Comparison of ENCODE assay signal across 19 mouse cellular contexts in genomic region chr19:5767271-5767670, GRCm38 (mm10).
"Had no signal": no experiment of that assay in that cellular context is flagged by ENCODE, and none has a peak within 500 bp of the region (broad histone marks: within the 10 kb centered on the region; RNA-seq: fewer than 3 reads in every experiment).

No protein-coding gene starts in this region.

- H3K9ac ChIP-seq: intestine, embryonic 15.5 days; limb, embryonic 15.5 days; liver, embryonic 14.5 days; liver, postnatal 0 days; lung, embryonic 14.5 days; midbrain, embryonic 12.5 days; midbrain, embryonic 15.5 days; neural tube, embryonic 12.5 days; neural tube, embryonic 15.5 days had no signal

- H3K27me3 ChIP-seq: intestine, embryonic 15.5 days; limb, embryonic 15.5 days; midbrain, embryonic 12.5 days; midbrain, embryonic 15.5 days; neural tube, embryonic 12.5 days; neural tube, embryonic 15.5 days had no signal

- H3K4me2 ChIP-seq: intestine, embryonic 15.5 days; limb, embryonic 15.5 days; liver, embryonic 11.5 days; lung, embryonic 14.5 days; midbrain, embryonic 12.5 days; midbrain, embryonic 15.5 days; neural tube, embryonic 12.5 days; neural tube, embryonic 15.5 days had no signal

- H3K4me3 ChIP-seq: intestine, embryonic 15.5 days; limb, embryonic 15.5 days; midbrain, embryonic 12.5 days; midbrain, embryonic 15.5 days; neural tube, embryonic 12.5 days; neural tube, embryonic 15.5 days had no signal

- DNase-seq: liver, postnatal 0 days; lung, embryonic 14.5 days; right cerebral cortex, adult 18-20 months; right cerebral cortex, postnatal 14 days; right cerebral cortex, postnatal 4 days; thymus, adult 2 months; thymus, postnatal 14 days; thymus, postnatal 4 days had no signal

- H3K9me3 ChIP-seq: intestine, embryonic 15.5 days; limb, embryonic 15.5 days; midbrain, embryonic 12.5 days; midbrain, embryonic 15.5 days; neural tube, embryonic 12.5 days; neural tube, embryonic 15.5 days had no signal

- H3K27ac ChIP-seq: intestine, embryonic 15.5 days; limb, embryonic 15.5 days; liver, embryonic 14.5 days; macrophage; midbrain, embryonic 12.5 days; midbrain, embryonic 15.5 days; neural tube, embryonic 12.5 days; neural tube, embryonic 15.5 days; stomach, postnatal 0 days had no signal

- ATAC-seq: intestine, embryonic 15.5 days; liver, postnatal 0 days; lung, postnatal 0 days; midbrain, embryonic 15.5 days had no signal
